Mouse (Mus musculus) stomach, embryonic 16.5 days (tissue): ENCODE results near the gene Stk32c. TPM values are rescaled to one million over a fixed set of nuclear protein-coding genes. Genes with fewer than 3 reads are reported as not detected.
A peak's percentile ranks its signal among the peaks of the same experiment; 100 is the strongest.

Experiments
- ATAC-seq: fragments of 200-750 bp; cut with Nextera tagmentation; 2 replicates; pipeline ENCODE4 v1.8.0; 2017; ENCODE audit warnings: moderate number of reproducible peaks, moderate TSS enrichment; ENCODE audit not compliant: insufficient read depth, low FRiP score
- H3K27ac ChIP-seq: fragments of 300-500 bp; sonication (generic); 2 replicates; pipeline ENCODE4 v1.5.1; 2014; ENCODE audit warnings: low read length
- H3K27me3 ChIP-seq: fragments of 300-500 bp; sonication (generic); 2 replicates; pipeline ENCODE4 v1.6.1; 2014; ENCODE audit warnings: low read length, control low read depth, mixed read lengths; ENCODE audit not compliant: control insufficient read depth, insufficient read depth
- H3K36me3 ChIP-seq: fragments of 300-500 bp; sonication (generic); 2 replicates; pipeline ENCODE4 v1.6.1; 2014; ENCODE audit warnings: low read length; ENCODE audit not compliant: control insufficient read depth, insufficient read depth
- H3K4me1 ChIP-seq: fragments of 300-500 bp; sonication (generic); 2 replicates; pipeline ENCODE4 v1.6.1; 2014; ENCODE audit warnings: low read length, control low read depth, mixed read lengths; ENCODE audit not compliant: control insufficient read depth, insufficient read depth
- H3K4me2 ChIP-seq: fragments of 300-500 bp; sonication (generic); 2 replicates; pipeline ENCODE4 v1.6.1; 2014; ENCODE audit warnings: low read depth, low read length, mixed read lengths
- H3K4me3 ChIP-seq: fragments of 300-500 bp; sonication (generic); replicated peaks from 2 replicates; pipeline ENCODE4 v1.5.1; 2014; ENCODE audit warnings: mild to moderate bottlenecking, low read length
- H3K9ac ChIP-seq: fragments of 300-500 bp; sonication (generic); 2 replicates; pipeline ENCODE4 v1.6.1; 2014; ENCODE audit warnings: low read length
- H3K9me3 ChIP-seq: fragments of 300-500 bp; sonication (generic); replicated peaks from 2 replicates; pipeline ENCODE4 v1.6.1; 2016; ENCODE audit warnings: low read length, control low read depth; ENCODE audit not compliant: control insufficient read depth
- WGBS: fragments of 180-500 bp; shearing (Covaris S2); extraction: QIAGEN DNeasy Blood & Tissue Kit; methylation state at CpG from one replicate; pipeline ENCODE4 v1.1.7; 2014; 5-methylcytosine and 5-hydroxymethylcytosine counted together
- polyA plus RNA-seq: library from polyadenylated mRNA; unstranded; fragments of >200 nt; fragmentation: Nextera tagmentation; extraction: Ambion mirVana; gene quantifications from 2 replicates; pipeline ENCODE4 v1.2.1, GENCODE M21; 2015

Stk32c gene
- 0.17 TPM in 1 of 2 replicates, not detected in the other for polyA plus RNA-seq

- Histone ChIP-seq H3K27me3 (no peaks in the 10 kb centered on the region), H3K36me3 (no peaks in the 10 kb centered on the region), H3K4me1 (peaks cover 6% of the 10 kb centered on the region), H3K4me3 (peak within 1 kb of the TSS; percentile 70), H3K9me3 (no peaks in the 10 kb centered on the region), H3K27ac (peak within 1 kb of the TSS; percentile 82), H3K4me2 (peak within 1 kb of the TSS; percentile 77), H3K9ac (peak within 1 kb of the TSS; percentile 84)
- 2% methylated on average over 53 of the region's 53 CpGs for WGBS
- ATAC-seq, result peak; percentile 98
Observed at GRCm38 (mm10) chr7:139212754-139213745, at the start of gene Stk32c, which contains the start of gene Lrrc27. Gene Stk32c, minus strand, starts transcription at chr7:139213307. Gene Lrrc27, plus strand, starts transcription at chr7:139212988.

- ATAC-seq, result peak; percentile 91
- Histone ChIP-seq H3K4me2 (peak overlapping the region; percentile 36), H3K27me3 (no peaks in the 10 kb centered on the region), H3K27ac (peak overlapping the region; percentile 85), H3K4me1 (peaks cover 23% of the 10 kb centered on the region), H3K9me3 (0 out of 2 replicates have a peak, but pooled peaks cover 4% of the 10 kb centered on the region), H3K9ac (no peak overlapping the region), H3K4me3 (no peak overlapping the region), H3K36me3 (peaks cover 19% of the 10 kb centered on the region; the same call in 1 of the 2 replicates)
- 48% methylated on average over 10 of the region's 10 CpGs for WGBS
Observed at GRCm38 (mm10) chr7:139257752-139258542, 44.8 kb upstream of the Stk32c start.

DNA sequence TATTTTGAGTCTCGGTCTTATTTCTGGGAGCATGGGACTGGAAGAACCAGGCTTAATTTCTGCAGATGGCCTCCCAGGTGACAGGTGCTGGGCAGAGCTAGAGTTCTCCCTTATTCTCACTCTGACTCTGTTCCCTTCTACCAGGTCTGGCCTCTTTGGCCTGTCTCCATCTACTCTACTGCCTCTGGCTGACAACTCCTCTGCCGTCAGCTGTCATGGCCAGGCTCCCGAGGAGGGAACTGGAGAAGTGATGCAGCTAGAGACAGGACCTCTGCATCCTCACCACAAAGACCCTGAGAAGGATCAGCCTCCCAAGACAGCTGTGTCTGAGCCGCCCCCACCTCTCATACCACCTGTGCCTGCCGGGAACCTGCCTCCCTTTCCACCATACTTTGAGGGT lies 41.5 kb upstream of the Stk32c start:
- Histone ChIP-seq H3K4me3 (no peak overlapping the region), H3K4me1 (peaks cover 56% of the 10 kb centered on the region), H3K27me3 (no peaks in the 10 kb centered on the region), H3K4me2 (no peak overlapping the region), H3K27ac (no peak overlapping the region), H3K36me3 (peaks cover 12% of the 10 kb centered on the region; the same call in 1 of the 2 replicates), H3K9ac (no peak overlapping the region), H3K9me3 (no peaks in the 10 kb centered on the region)
- WGBS, result 79% methylated on average over 5 of the region's 5 CpGs
- no peak for ATAC-seq

- peaks cover 58% of the 10 kb centered on the region for H3K4me1 ChIP-seq
- H3K27me3 ChIP-seq, result no peaks in the 10 kb centered on the region
- peaks cover 12% of the 10 kb centered on the region; the same call in 1 of the 2 replicates for H3K36me3 ChIP-seq
- WGBS, result 49% methylated on average over 3 of the region's 3 CpGs
- no peak for ATAC-seq
- peak overlapping the region; percentile 56 for H3K9ac ChIP-seq
- H3K4me2 ChIP-seq, result peak overlapping the region; percentile 23
- H3K4me3 ChIP-seq, result no peak overlapping the region
- H3K27ac ChIP-seq, result peak overlapping the region; percentile 94
- no peaks in the 10 kb centered on the region for H3K9me3 ChIP-seq
Observed at GRCm38 (mm10) chr7:139253462-139253861, 40.4 kb upstream of the Stk32c start.

DNA sequence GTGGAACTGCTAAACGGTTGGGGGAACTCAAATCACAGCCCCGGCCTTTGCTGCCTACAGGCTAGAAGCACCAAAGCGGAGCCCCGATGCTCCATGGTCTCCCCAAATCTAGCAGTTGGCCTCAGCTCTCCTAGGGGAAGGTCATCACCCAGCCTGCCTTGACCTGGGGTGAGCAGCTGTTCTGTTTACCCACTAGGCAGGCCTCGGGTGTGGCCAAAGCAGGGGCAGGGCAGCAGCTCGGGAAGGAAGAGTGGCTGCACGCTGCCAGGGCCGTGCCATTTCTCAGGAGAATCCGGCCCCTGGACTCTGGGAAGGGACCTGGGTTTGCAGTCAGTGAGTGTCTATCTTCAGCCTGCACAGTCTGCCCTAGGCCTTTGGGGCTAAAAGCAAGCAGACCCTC lies 39.9 kb upstream of the Stk32c start:
- H3K4me2 ChIP-seq, result peak overlapping the region; percentile 23
- H3K4me3 ChIP-seq, result no peak overlapping the region
- no peaks in the 10 kb centered on the region for H3K27me3 ChIP-seq
- peak overlapping the region; percentile 56 for H3K9ac ChIP-seq
- ATAC-seq, result no peak
- 50% methylated on average over 9 of the region's 9 CpGs for WGBS
- peak overlapping the region; percentile 94 for H3K27ac ChIP-seq
- H3K4me1 ChIP-seq, result peaks cover 58% of the 10 kb centered on the region
- H3K9me3 ChIP-seq, result no peaks in the 10 kb centered on the region
- peaks cover 12% of the 10 kb centered on the region; the same call in 1 of the 2 replicates for H3K36me3 ChIP-seq

GRCm38 (mm10) chr7:139252566-139252965 lies 39.5 kb upstream of the Stk32c start:
- WGBS, result 76% methylated on average over 7 of the region's 7 CpGs
- Histone ChIP-seq H3K9me3 (no peaks in the 10 kb centered on the region), H3K27ac (peak overlapping the region; percentile 94), H3K27me3 (no peaks in the 10 kb centered on the region), H3K4me3 (no peak overlapping the region), H3K4me1 (peaks cover 62% of the 10 kb centered on the region), H3K4me2 (peak overlapping the region; percentile 23; the same call in 1 of the 2 replicates), H3K36me3 (peaks cover 12% of the 10 kb centered on the region; the same call in 1 of the 2 replicates), H3K9ac (0 out of 2 replicates have a peak overlapping the region, but pooled peaks have one; percentile 14)
- ATAC-seq, result no peak

- H3K4me2 ChIP-seq, result peak overlapping the region; percentile 23; the same call in 1 of the 2 replicates
- no peaks in the 10 kb centered on the region for H3K27me3 ChIP-seq
- H3K9me3 ChIP-seq, result no peaks in the 10 kb centered on the region
- H3K4me3 ChIP-seq, result no peak overlapping the region
- peak overlapping the region; percentile 94 for H3K27ac ChIP-seq
- ATAC-seq, result peak; percentile 44
- peak overlapping the region; percentile 50; the same call in 1 of the 2 replicates for H3K9ac ChIP-seq
- peaks cover 11% of the 10 kb centered on the region; the same call in 1 of the 2 replicates for H3K36me3 ChIP-seq
- peaks cover 63% of the 10 kb centered on the region for H3K4me1 ChIP-seq
- 25% methylated on average over 5 of the region's 5 CpGs for WGBS
Observed at GRCm38 (mm10) chr7:139251881-139252301, 38.8 kb upstream of the Stk32c start.

- H3K27me3 ChIP-seq, result no peaks in the 10 kb centered on the region
- H3K4me3 ChIP-seq, result peak overlapping the region; percentile 76
- whole genome bisulfite sequencing, result 34% methylated on average over 7 of the region's 7 CpGs
- H3K36me3 ChIP-seq, result no peaks in the 10 kb centered on the region
- peaks cover 73% of the 10 kb centered on the region for H3K4me1 ChIP-seq
- H3K4me2 ChIP-seq, result peak overlapping the region; percentile 88
- H3K27ac ChIP-seq, result peak overlapping the region; percentile 94
- no peaks in the 10 kb centered on the region for H3K9me3 ChIP-seq
- H3K9ac ChIP-seq, result peak overlapping the region; percentile 89
- no peak for ATAC-seq
Observed at GRCm38 (mm10) chr7:139249406-139250210, 36.5 kb upstream of the Stk32c start.
